Mouse (Mus musculus): ENCODE data around the gene Olfr1188. TPM values are rescaled to one million over a fixed set of nuclear protein-coding genes. Genes with fewer than 3 reads are reported as not detected.
"Not testable (repeated sequence)": the region's sequence is repeated elsewhere in the genome, so short reads cannot be mapped to it uniquely, and the experiment has no call there.

The Olfr1188 gene
- polyA plus RNA-seq (2014; fragmentation: Nextera tagmentation; extraction: Ambion mirVana): not detected in 2 replicates

GRCm38 (mm10) chr2:88556635-88557034, at the start of gene Olfr1188:
Olfr1188 (plus strand) TSS chr2:88556935.
- no peak within 1 kb of the TSS for H3K9ac ChIP-seq (ENCODE audit: low read depth, low read length)
- no peaks in the 10 kb centered on the region for H3K36me3 ChIP-seq (ENCODE audit: control insufficient read depth, insufficient read depth, low read length)
- no peaks in the 10 kb centered on the region for H3K27me3 ChIP-seq (ENCODE audit: control insufficient read depth, insufficient read depth, low read length)
- no peak for DNase-seq (ENCODE audit: low spot score)
- no peaks in the 10 kb centered on the region for H3K9me3 ChIP-seq (ENCODE audit: control insufficient read depth, low read length)
- no peak for ATAC-seq (ENCODE audit: low FRiP score)
- no peak within 1 kb of the TSS for H3K27ac ChIP-seq (ENCODE audit: low read depth, low read length)
- H3K4me2 ChIP-seq (replicated peaks; ENCODE audit: low read depth, low read length): no peak within 1 kb of the TSS
- 83% methylated on average over 2 of the region's 2 CpGs for WGBS
- no peak within 1 kb of the TSS for H3K4me3 ChIP-seq (ENCODE audit: low read depth, low read length)
- H3K4me1 ChIP-seq (replicated peaks; ENCODE audit: control insufficient read depth, insufficient read depth, low read length): no peaks in the 10 kb centered on the region

GRCm38 (mm10) chr2:88518251-88518650, 38.5 kb upstream of the Olfr1188 start, which contains the start of gene Olfr1186:
Olfr1186 (plus strand) TSS chr2:88518551.
- Histone ChIP-seq H3K4me1 (replicated peaks; ENCODE audit: control insufficient read depth, insufficient read depth, low read length) (no peaks in the 10 kb centered on the region), H3K4me3 (ENCODE audit: low read depth, low read length) (no peak within 1 kb of the TSS), H3K4me2 (replicated peaks; ENCODE audit: low read depth, low read length) (no peak within 1 kb of the TSS), H3K36me3 (ENCODE audit: control insufficient read depth, insufficient read depth, low read length) (no peaks in the 10 kb centered on the region), H3K27ac (ENCODE audit: low read depth, low read length) (no peak within 1 kb of the TSS), H3K27me3 (ENCODE audit: control insufficient read depth, insufficient read depth, low read length) (no peaks in the 10 kb centered on the region), H3K9me3 (ENCODE audit: control insufficient read depth, low read length) (no peaks in the 10 kb centered on the region), H3K9ac (ENCODE audit: low read depth, low read length) (no peak within 1 kb of the TSS)
- no peak for ATAC-seq (ENCODE audit: low FRiP score)
- 90% methylated on average over 2 of the region's 2 CpGs for WGBS
- no peak for DNase-seq (ENCODE audit: low spot score)

- H3K4me3 ChIP-seq (ENCODE audit: low read depth, low read length): no peak overlapping the region
- H3K4me2 ChIP-seq (replicated peaks; ENCODE audit: low read depth, low read length): no peak overlapping the region
- H3K27ac ChIP-seq (ENCODE audit: low read depth, low read length): no peak overlapping the region
- H3K36me3 ChIP-seq (ENCODE audit: control insufficient read depth, insufficient read depth, low read length): no peaks in the 10 kb centered on the region
- 79% methylated on average over 3 of the region's 3 CpGs for WGBS
- no peak overlapping the region for H3K9ac ChIP-seq (ENCODE audit: low read depth, low read length)
- H3K9me3 ChIP-seq (ENCODE audit: control insufficient read depth, low read length): no peaks in the 10 kb centered on the region
- no peaks in the 10 kb centered on the region for H3K27me3 ChIP-seq (ENCODE audit: control insufficient read depth, insufficient read depth, low read length)
- DNase-seq (ENCODE audit: low spot score) (no peak), ATAC-seq (ENCODE audit: low FRiP score) (no peak)
- no peaks in the 10 kb centered on the region for H3K4me1 ChIP-seq (replicated peaks; ENCODE audit: control insufficient read depth, insufficient read depth, low read length)
Observed at GRCm38 (mm10) chr2:88525720-88526119, 31.0 kb upstream of the Olfr1188 start.

GRCm38 (mm10) chr2:88572696-88573095, 16.0 kb downstream of the Olfr1188 start:
- H3K4me2 ChIP-seq (replicated peaks; ENCODE audit: low read depth, low read length); H3K9me3 ChIP-seq (ENCODE audit: control insufficient read depth, low read length); H3K36me3 ChIP-seq (ENCODE audit: control insufficient read depth, insufficient read depth, low read length); H3K4me3 ChIP-seq (ENCODE audit: low read depth, low read length); DNase-seq (ENCODE audit: low spot score); ATAC-seq (ENCODE audit: low FRiP score); H3K4me1 ChIP-seq (replicated peaks; ENCODE audit: control insufficient read depth, insufficient read depth, low read length); H3K27ac ChIP-seq (ENCODE audit: low read depth, low read length); H3K9ac ChIP-seq (ENCODE audit: low read depth, low read length); H3K27me3 ChIP-seq (ENCODE audit: control insufficient read depth, insufficient read depth, low read length): not testable (repeated sequence)
- 92% methylated on average over 12 of the region's 12 CpGs for WGBS

- H3K9ac ChIP-seq (ENCODE audit: low read depth, low read length): no peak within 1 kb of the TSS
- ATAC-seq (ENCODE audit: low FRiP score): no peak
- no peak within 1 kb of the TSS for H3K4me3 ChIP-seq (ENCODE audit: low read depth, low read length)
Observed at GRCm38 (mm10) chr2:88586154-88586553, 29.4 kb downstream of the Olfr1188 start, which contains the start of gene Olfr1189. Olfr1189 (plus strand) TSS chr2:88586454.

More at GRCm38 (mm10) chr2:88586154-88586553, 29.4 kb downstream of the Olfr1188 start, which contains the start of gene Olfr1189:
- DNase-seq (ENCODE audit: low spot score): no peak
- Histone ChIP-seq H3K4me2 (replicated peaks; ENCODE audit: low read depth, low read length) (no peak within 1 kb of the TSS), H3K4me1 (replicated peaks; ENCODE audit: control insufficient read depth, insufficient read depth, low read length) (no peaks in the 10 kb centered on the region), H3K27ac (ENCODE audit: low read depth, low read length) (no peak within 1 kb of the TSS), H3K36me3 (ENCODE audit: control insufficient read depth, insufficient read depth, low read length) (no peaks in the 10 kb centered on the region), H3K9me3 (ENCODE audit: control insufficient read depth, low read length) (no peaks in the 10 kb centered on the region), H3K27me3 (ENCODE audit: control insufficient read depth, insufficient read depth, low read length) (no peaks in the 10 kb centered on the region)

Other genes with a start within 250 kb of the Olfr1188 start
- gene Olfr1174-ps, start 241.8 kb upstream of the Olfr1188 start, polyA plus RNA-seq (2014; fragmentation: Nextera tagmentation; extraction: Ambion mirVana): not detected in 2 replicates
- not detected in 2 replicates for gene Olfr1175-ps, start 229.7 kb upstream of the Olfr1188 start, polyA plus RNA-seq (2014; fragmentation: Nextera tagmentation; extraction: Ambion mirVana)
- gene Olfr1176, start 220.2 kb upstream of the Olfr1188 start, polyA plus RNA-seq (2014; fragmentation: Nextera tagmentation; extraction: Ambion mirVana): not detected in 2 replicates
- gene Olfr1177-ps, start 210.4 kb upstream of the Olfr1188 start, polyA plus RNA-seq (2014; fragmentation: Nextera tagmentation; extraction: Ambion mirVana): not detected in 2 replicates
- gene Olfr1178, start 169.9 kb upstream of the Olfr1188 start, polyA plus RNA-seq (2014; fragmentation: Nextera tagmentation; extraction: Ambion mirVana): not detected in 2 replicates
- gene Olfr1179, start 150.5 kb upstream of the Olfr1188 start, polyA plus RNA-seq (2014; fragmentation: Nextera tagmentation; extraction: Ambion mirVana): not detected in 2 replicates
- not detected in 2 replicates for gene Olfr1180, start 137.8 kb upstream of the Olfr1188 start, polyA plus RNA-seq (2014; fragmentation: Nextera tagmentation; extraction: Ambion mirVana)
- not detected in 2 replicates for gene Olfr1181, start 130.8 kb upstream of the Olfr1188 start, polyA plus RNA-seq (2014; fragmentation: Nextera tagmentation; extraction: Ambion mirVana)
- not detected in 2 replicates for gene Gm13757, start 107.8 kb upstream of the Olfr1188 start, polyA plus RNA-seq (2014; fragmentation: Nextera tagmentation; extraction: Ambion mirVana)
- not detected in 2 replicates for gene Olfr1183, start 102.1 kb upstream of the Olfr1188 start, polyA plus RNA-seq (2014; fragmentation: Nextera tagmentation; extraction: Ambion mirVana)
- gene Olfr1184, start 73.3 kb upstream of the Olfr1188 start, polyA plus RNA-seq (2014; fragmentation: Nextera tagmentation; extraction: Ambion mirVana): not detected in 2 replicates
- not detected in 2 replicates for gene Olfr1185-ps1, start 63.6 kb upstream of the Olfr1188 start, polyA plus RNA-seq (2014; fragmentation: Nextera tagmentation; extraction: Ambion mirVana)
- gene Olfr1186, start 38.4 kb upstream of the Olfr1188 start, polyA plus RNA-seq (2014; fragmentation: Nextera tagmentation; extraction: Ambion mirVana): not detected in 2 replicates
- gene Olfr1189, start 29.5 kb downstream of the Olfr1188 start, polyA plus RNA-seq (2014; fragmentation: Nextera tagmentation; extraction: Ambion mirVana): not detected in 2 replicates
- gene Olfr1191-ps1, start 83.6 kb downstream of the Olfr1188 start, polyA plus RNA-seq (2014; fragmentation: Nextera tagmentation; extraction: Ambion mirVana): not detected in 2 replicates
- not detected in 2 replicates for gene Olfr1192-ps1, start 91.6 kb downstream of the Olfr1188 start, polyA plus RNA-seq (2014; fragmentation: Nextera tagmentation; extraction: Ambion mirVana)
- gene Olfr1193, start 118.7 kb downstream of the Olfr1188 start, polyA plus RNA-seq (2014; fragmentation: Nextera tagmentation; extraction: Ambion mirVana): not detected in 2 replicates
- gene Olfr1195, start 132.3 kb downstream of the Olfr1188 start, polyA plus RNA-seq (2014; fragmentation: Nextera tagmentation; extraction: Ambion mirVana): not detected in 2 replicates
- gene Olfr1196, start 147.7 kb downstream of the Olfr1188 start, polyA plus RNA-seq (2014; fragmentation: Nextera tagmentation; extraction: Ambion mirVana): not detected in 2 replicates
- not detected in 2 replicates for gene Olfr1197, start 175.4 kb downstream of the Olfr1188 start, polyA plus RNA-seq (2014; fragmentation: Nextera tagmentation; extraction: Ambion mirVana)
- gene Olfr1198, start 194.4 kb downstream of the Olfr1188 start, polyA plus RNA-seq (2014; fragmentation: Nextera tagmentation; extraction: Ambion mirVana): not detected in 2 replicates
- gene Olfr1199, start 203.5 kb downstream of the Olfr1188 start, polyA plus RNA-seq (2014; fragmentation: Nextera tagmentation; extraction: Ambion mirVana): not detected in 2 replicates
- not detected in 2 replicates for gene Olfr1200, start 213.6 kb downstream of the Olfr1188 start, polyA plus RNA-seq (2014; fragmentation: Nextera tagmentation; extraction: Ambion mirVana)
- gene Olfr1201, start 236.1 kb downstream of the Olfr1188 start, polyA plus RNA-seq (2014; fragmentation: Nextera tagmentation; extraction: Ambion mirVana): not detected in 2 replicates

Measured in hindbrain, embryonic 11.5 days (tissue).